Mouse (Mus musculus): ENCODE measurements around the gene Per1. TPM values are rescaled to one million over a fixed set of nuclear protein-coding genes. Genes with fewer than 3 reads are reported as not detected.
A peak's percentile ranks its signal among the peaks of the same experiment; 100 is the strongest.

Gene Per1
- polyA plus RNA-seq, 1 experiment, result 25.0 TPM

GRCm38 (mm10) chr11:69050748-69051147 is 44.3 kb upstream of the Per1 start:
- no peak overlapping the region for H3K9ac ChIP-seq (ENCODE audit: low read depth, poor library complexity, severe bottlenecking)
- no peaks in the 10 kb centered on the region for H3K4me1 ChIP-seq (ENCODE audit: control insufficient read depth, insufficient read depth, low read length)
- H3K4me3 ChIP-seq (ENCODE audit: low read depth, low read length), result no peak overlapping the region
- H3K36me3 ChIP-seq (ENCODE audit: control insufficient read depth, insufficient read depth, low read length, poor library complexity, severe bottlenecking), result peaks cover 36% of the 10 kb centered on the region
- H3K27me3 ChIP-seq (ENCODE audit: control insufficient read depth, insufficient read depth, low read length, poor library complexity, severe bottlenecking), result no peaks in the 10 kb centered on the region
- H3K9me3 ChIP-seq (replicated peaks; ENCODE audit: control insufficient read depth, insufficient read depth, low read length, poor library complexity, severe bottlenecking), result no peaks in the 10 kb centered on the region
- H3K27ac ChIP-seq (ENCODE audit: insufficient read depth, low read length), result no peak overlapping the region
- TF ChIP-seq POLR2A (IDR thresholded peaks at IDR 0.05; ENCODE audit: insufficient read depth, low read length) (no peak), CTCF (IDR thresholded peaks at IDR 0.05; ENCODE audit: low read depth, low read length) (no peak), EP300 (IDR thresholded peaks at IDR 0.05; ENCODE audit: insufficient read depth, low read depth, low read length) (no peak)

- Histone ChIP-seq H3K27me3 (ENCODE audit: control insufficient read depth, insufficient read depth, low read length, poor library complexity, severe bottlenecking) (no peaks in the 10 kb centered on the region), H3K27ac (ENCODE audit: insufficient read depth, low read length) (no peak overlapping the region), H3K4me3 (ENCODE audit: low read depth, low read length) (no peak overlapping the region), H3K9ac (ENCODE audit: low read depth, poor library complexity, severe bottlenecking) (no peak overlapping the region), H3K36me3 (ENCODE audit: control insufficient read depth, insufficient read depth, low read length, poor library complexity, severe bottlenecking) (peaks cover 36% of the 10 kb centered on the region), H3K4me1 (ENCODE audit: control insufficient read depth, insufficient read depth, low read length) (no peaks in the 10 kb centered on the region), H3K9me3 (replicated peaks; ENCODE audit: control insufficient read depth, insufficient read depth, low read length, poor library complexity, severe bottlenecking) (no peaks in the 10 kb centered on the region)
- no peak for TF ChIP-seq POLR2A (IDR thresholded peaks at IDR 0.05; ENCODE audit: insufficient read depth, low read length)
Observed at GRCm38 (mm10) chr11:69051771-69052170, 43.2 kb upstream of the Per1 start.

- Histone ChIP-seq H3K9me3 (replicated peaks; ENCODE audit: control insufficient read depth, insufficient read depth, low read length, poor library complexity, severe bottlenecking) (no peaks in the 10 kb centered on the region), H3K36me3 (ENCODE audit: control insufficient read depth, insufficient read depth, low read length, poor library complexity, severe bottlenecking) (peaks cover 34% of the 10 kb centered on the region), H3K9ac (ENCODE audit: low read depth, poor library complexity, severe bottlenecking) (no peak overlapping the region), H3K4me1 (ENCODE audit: control insufficient read depth, insufficient read depth, low read length) (no peaks in the 10 kb centered on the region), H3K27ac (ENCODE audit: insufficient read depth, low read length) (no peak overlapping the region), H3K4me3 (ENCODE audit: low read depth, low read length) (no peak overlapping the region), H3K27me3 (ENCODE audit: control insufficient read depth, insufficient read depth, low read length, poor library complexity, severe bottlenecking) (no peaks in the 10 kb centered on the region)
- TF ChIP-seq EP300 (IDR thresholded peaks at IDR 0.05; ENCODE audit: insufficient read depth, low read depth, low read length), result no peak
- TF ChIP-seq POLR2A (IDR thresholded peaks at IDR 0.05; ENCODE audit: insufficient read depth, low read length), result no peak
- no peak for TF ChIP-seq CTCF (IDR thresholded peaks at IDR 0.05; ENCODE audit: low read depth, low read length)
Observed at GRCm38 (mm10) chr11:69052824-69053421, 42.1 kb upstream of the Per1 start.

GRCm38 (mm10) chr11:69053848-69054247 is 41.2 kb upstream of the Per1 start:
- Histone ChIP-seq H3K27ac (ENCODE audit: insufficient read depth, low read length) (no peak overlapping the region), H3K27me3 (ENCODE audit: control insufficient read depth, insufficient read depth, low read length, poor library complexity, severe bottlenecking) (no peaks in the 10 kb centered on the region), H3K36me3 (ENCODE audit: control insufficient read depth, insufficient read depth, low read length, poor library complexity, severe bottlenecking) (peaks cover 24% of the 10 kb centered on the region), H3K9me3 (replicated peaks; ENCODE audit: control insufficient read depth, insufficient read depth, low read length, poor library complexity, severe bottlenecking) (no peaks in the 10 kb centered on the region), H3K9ac (ENCODE audit: low read depth, poor library complexity, severe bottlenecking) (no peak overlapping the region), H3K4me3 (ENCODE audit: low read depth, low read length) (no peak overlapping the region), H3K4me1 (ENCODE audit: control insufficient read depth, insufficient read depth, low read length) (no peaks in the 10 kb centered on the region)
- TF ChIP-seq EP300 (IDR thresholded peaks at IDR 0.05; ENCODE audit: insufficient read depth, low read depth, low read length) (no peak), CTCF (IDR thresholded peaks at IDR 0.05; ENCODE audit: low read depth, low read length) (no peak), POLR2A (IDR thresholded peaks at IDR 0.05; ENCODE audit: insufficient read depth, low read length) (no peak)

- Histone ChIP-seq H3K27ac (ENCODE audit: insufficient read depth, low read length) (no peak overlapping the region), H3K9me3 (replicated peaks; ENCODE audit: control insufficient read depth, insufficient read depth, low read length, poor library complexity, severe bottlenecking) (no peaks in the 10 kb centered on the region), H3K27me3 (ENCODE audit: control insufficient read depth, insufficient read depth, low read length, poor library complexity, severe bottlenecking) (no peaks in the 10 kb centered on the region), H3K36me3 (ENCODE audit: control insufficient read depth, insufficient read depth, low read length, poor library complexity, severe bottlenecking) (no peaks in the 10 kb centered on the region), H3K4me3 (ENCODE audit: low read depth, low read length) (peak overlapping the region; percentile 90; the same call in 1 of the 2 replicates), H3K4me1 (ENCODE audit: control insufficient read depth, insufficient read depth, low read length) (no peaks in the 10 kb centered on the region), H3K9ac (ENCODE audit: low read depth, poor library complexity, severe bottlenecking) (peak overlapping the region; percentile 79)
- TF ChIP-seq POLR2A (IDR thresholded peaks at IDR 0.05; ENCODE audit: insufficient read depth, low read length), result no peak
- TF ChIP-seq CTCF (IDR thresholded peaks at IDR 0.05; ENCODE audit: low read depth, low read length), result no peak
- no peak for TF ChIP-seq EP300 (IDR thresholded peaks at IDR 0.05; ENCODE audit: insufficient read depth, low read depth, low read length)
Observed at GRCm38 (mm10) chr11:69058265-69058664, 36.8 kb upstream of the Per1 start.

- H3K27ac ChIP-seq (ENCODE audit: insufficient read depth, low read length), result peak overlapping the region; percentile 27; the same call in 1 of the 2 replicates
Observed at GRCm38 (mm10) chr11:69058729-69059356, 36.2 kb upstream of the Per1 start.

More at GRCm38 (mm10) chr11:69058729-69059356, 36.2 kb upstream of the Per1 start:
- Histone ChIP-seq H3K9ac (ENCODE audit: low read depth, poor library complexity, severe bottlenecking) (peak overlapping the region; percentile 79), H3K4me1 (ENCODE audit: control insufficient read depth, insufficient read depth, low read length) (no peaks in the 10 kb centered on the region), H3K9me3 (replicated peaks; ENCODE audit: control insufficient read depth, insufficient read depth, low read length, poor library complexity, severe bottlenecking) (no peaks in the 10 kb centered on the region), H3K36me3 (ENCODE audit: control insufficient read depth, insufficient read depth, low read length, poor library complexity, severe bottlenecking) (no peaks in the 10 kb centered on the region), H3K27me3 (ENCODE audit: control insufficient read depth, insufficient read depth, low read length, poor library complexity, severe bottlenecking) (no peaks in the 10 kb centered on the region), H3K4me3 (ENCODE audit: low read depth, low read length) (peak overlapping the region; percentile 90)
- TF ChIP-seq EP300 (IDR thresholded peaks at IDR 0.05; ENCODE audit: insufficient read depth, low read depth, low read length) (no peak), POLR2A (IDR thresholded peaks at IDR 0.05; ENCODE audit: insufficient read depth, low read length) (no peak)

Data from ES-Bruce4 (cell line).